Mouse (Mus musculus): Measurements from ENCODE around the gene H2al1f.
"Not testable (repeated sequence)": the region's sequence is repeated elsewhere in the genome, so short reads cannot be mapped to it uniquely, and the experiment has no call there.

DNA sequence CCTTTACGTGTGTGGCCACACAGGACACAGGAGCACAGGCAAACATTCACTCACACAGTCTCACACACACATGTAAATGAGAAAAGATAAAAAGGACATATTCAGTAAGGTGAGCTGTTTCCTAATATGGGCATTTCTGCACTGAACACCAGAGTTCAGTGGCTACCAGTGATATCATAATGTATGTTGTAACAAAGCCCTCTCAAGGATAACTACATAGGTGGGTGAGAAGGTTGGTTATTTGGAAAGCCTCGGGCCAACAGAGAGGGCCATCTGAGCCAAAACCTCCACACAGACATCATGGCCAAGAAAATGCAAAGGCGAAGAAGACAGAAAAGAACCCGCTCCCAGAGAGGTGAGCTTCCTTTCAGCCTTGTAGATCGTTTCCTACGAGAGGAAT is 9.6 kb upstream of the H2al1f start, which contains the start of gene H2al1c:
- not testable (repeated sequence) for TF ChIP-seq CTCF (IDR thresholded peaks at IDR 0.05; ENCODE audit: control insufficient read depth, insufficient read depth, insufficient replicate concordance, low read depth, low read length); POLR2A (IDR thresholded peaks at IDR 0.05; ENCODE audit: control insufficient read depth, low read depth, low read length)

Measured in testis, adult 2 months (tissue).